Mouse (Mus musculus): Measurements from ENCODE around the gene Nebl. TPM values are rescaled to one million over a fixed set of nuclear protein-coding genes. Genes with fewer than 3 reads are reported as not detected.

Gene Nebl
- polyA plus RNA-seq, 1 experiment, result 0.08 TPM

- Histone ChIP-seq H3ac (ENCODE audit: control insufficient read depth, insufficient read length) (no peak overlapping the region), H3K4me2 (ENCODE audit: low read depth) (no peak overlapping the region), H3K4me3 (no peak overlapping the region), H3K79me2 (ENCODE audit: control insufficient read depth, insufficient read depth) (no peaks in the 10 kb centered on the region), H3K36me3 (ENCODE audit: control insufficient read depth, insufficient read depth) (no peaks in the 10 kb centered on the region), H3K27me3 (ENCODE audit: control insufficient read depth, insufficient read depth, insufficient read length) (no peaks in the 10 kb centered on the region)
- no peak for TF ChIP-seq SRF (IDR thresholded peaks at IDR 0.05; ENCODE audit: control insufficient read depth, insufficient read length, low read depth)
- TF ChIP-seq TCF12 (IDR thresholded peaks at IDR 0.05; ENCODE audit: insufficient read depth, poor library complexity, severe bottlenecking), result no peak
- TF ChIP-seq E2F4 (IDR thresholded peaks at IDR 0.05; ENCODE audit: insufficient read depth), result no peak
- no peak for TF ChIP-seq TCF3 (IDR thresholded peaks at IDR 0.05; ENCODE audit: insufficient read length, low read depth)
- TF ChIP-seq MYOD1 (IDR thresholded peaks at IDR 0.05; ENCODE audit: control insufficient read depth in 1 of 3, insufficient read length in 2 of 3, low read depth in 2 of 3), result no peak
- no peak for TF ChIP-seq USF1 (IDR thresholded peaks at IDR 0.05; ENCODE audit: low read depth)
- TF ChIP-seq POLR2AphosphoS2 (IDR thresholded peaks at IDR 0.05; ENCODE audit: insufficient read length, low read depth), result no peak
- TF ChIP-seq MYOG (IDR thresholded peaks at IDR 0.05; ENCODE audit: control insufficient read depth in 1 of 3, insufficient read depth in 1 of 3, insufficient read length in 2 of 3, low read depth in 2 of 3), result no peak
- TF ChIP-seq MAX (IDR thresholded peaks at IDR 0.05; ENCODE audit: low read depth), result no peak
- TF ChIP-seq REST (IDR thresholded peaks at IDR 0.05; ENCODE audit: insufficient read depth, insufficient read length), result no peak
- TF ChIP-seq POLR2A (IDR thresholded peaks at IDR 0.05; ENCODE audit: insufficient read length, low read depth), result no peak
- no peak for TF ChIP-seq CEBPB (IDR thresholded peaks at IDR 0.05; ENCODE audit: insufficient read depth, poor library complexity, severe bottlenecking)
Observed at GRCm38 (mm10) chr2:17514765-17515164, 216.5 kb downstream of the Nebl start.

GRCm38 (mm10) chr2:17509942-17510341 lies 221.3 kb downstream of the Nebl start:
- H3K4me3 ChIP-seq, result no peak overlapping the region
- no peaks in the 10 kb centered on the region for H3K36me3 ChIP-seq (ENCODE audit: control insufficient read depth, insufficient read depth)
- H3K79me2 ChIP-seq (ENCODE audit: control insufficient read depth, insufficient read depth), result no peaks in the 10 kb centered on the region
- no peak overlapping the region for H3K4me2 ChIP-seq (ENCODE audit: low read depth)
- no peak overlapping the region for H3ac ChIP-seq (ENCODE audit: control insufficient read depth, insufficient read length)
- no peaks in the 10 kb centered on the region for H3K27me3 ChIP-seq (ENCODE audit: control insufficient read depth, insufficient read depth, insufficient read length)
- TF ChIP-seq POLR2A (IDR thresholded peaks at IDR 0.05; ENCODE audit: insufficient read length, low read depth), result no peak
- TF ChIP-seq E2F4 (IDR thresholded peaks at IDR 0.05; ENCODE audit: insufficient read depth), result no peak
- TF ChIP-seq TCF12 (IDR thresholded peaks at IDR 0.05; ENCODE audit: insufficient read depth, poor library complexity, severe bottlenecking), result no peak
- no peak for TF ChIP-seq SRF (IDR thresholded peaks at IDR 0.05; ENCODE audit: control insufficient read depth, insufficient read length, low read depth)
- TF ChIP-seq MAX (IDR thresholded peaks at IDR 0.05; ENCODE audit: low read depth), result no peak
- TF ChIP-seq REST (IDR thresholded peaks at IDR 0.05; ENCODE audit: insufficient read depth, insufficient read length), result no peak

GRCm38 (mm10) chr2:17507362-17507761 lies 223.9 kb downstream of the Nebl start:
- H3ac ChIP-seq (ENCODE audit: control insufficient read depth, insufficient read length), result no peak overlapping the region
- no peaks in the 10 kb centered on the region for H3K27me3 ChIP-seq (ENCODE audit: control insufficient read depth, insufficient read depth, insufficient read length)
- H3K79me2 ChIP-seq (ENCODE audit: control insufficient read depth, insufficient read depth), result no peaks in the 10 kb centered on the region
- no peaks in the 10 kb centered on the region for H3K36me3 ChIP-seq (ENCODE audit: control insufficient read depth, insufficient read depth)
- TF ChIP-seq MAX (IDR thresholded peaks at IDR 0.05; ENCODE audit: low read depth), result no peak
- TF ChIP-seq REST (IDR thresholded peaks at IDR 0.05; ENCODE audit: insufficient read depth, insufficient read length), result no peak
- TF ChIP-seq POLR2AphosphoS2 (IDR thresholded peaks at IDR 0.05; ENCODE audit: insufficient read length, low read depth), result no peak
- no peak for TF ChIP-seq MYOD1 (IDR thresholded peaks at IDR 0.05; ENCODE audit: control insufficient read depth in 1 of 3, insufficient read length in 2 of 3, low read depth in 2 of 3)
- TF ChIP-seq USF1 (IDR thresholded peaks at IDR 0.05; ENCODE audit: low read depth), result no peak
- no peak for TF ChIP-seq E2F4 (IDR thresholded peaks at IDR 0.05; ENCODE audit: insufficient read depth)
- TF ChIP-seq CEBPB (IDR thresholded peaks at IDR 0.05; ENCODE audit: insufficient read depth, poor library complexity, severe bottlenecking), result no peak
- no peak for TF ChIP-seq MYOG (IDR thresholded peaks at IDR 0.05; ENCODE audit: control insufficient read depth in 1 of 3, insufficient read depth in 1 of 3, insufficient read length in 2 of 3, low read depth in 2 of 3)
- TF ChIP-seq TCF3 (IDR thresholded peaks at IDR 0.05; ENCODE audit: insufficient read length, low read depth), result no peak
- no peak for TF ChIP-seq TCF12 (IDR thresholded peaks at IDR 0.05; ENCODE audit: insufficient read depth, poor library complexity, severe bottlenecking)
- TF ChIP-seq POLR2A (IDR thresholded peaks at IDR 0.05; ENCODE audit: insufficient read length, low read depth), result no peak
- no peak for TF ChIP-seq SRF (IDR thresholded peaks at IDR 0.05; ENCODE audit: control insufficient read depth, insufficient read length, low read depth)
- no peak overlapping the region for H3K4me2 ChIP-seq (ENCODE audit: low read depth)
- no peak overlapping the region for H3K4me3 ChIP-seq

GRCm38 (mm10) chr2:17504115-17504774 lies 227.0 kb downstream of the Nebl start:
- Histone ChIP-seq H3K36me3 (ENCODE audit: control insufficient read depth, insufficient read depth) (no peaks in the 10 kb centered on the region), H3ac (ENCODE audit: control insufficient read depth, insufficient read length) (no peak overlapping the region), H3K79me2 (ENCODE audit: control insufficient read depth, insufficient read depth) (no peaks in the 10 kb centered on the region), H3K4me3 (no peak overlapping the region), H3K4me2 (ENCODE audit: low read depth) (no peak overlapping the region), H3K27me3 (ENCODE audit: control insufficient read depth, insufficient read depth, insufficient read length) (no peaks in the 10 kb centered on the region)
- no peak for TF ChIP-seq MYOG (IDR thresholded peaks at IDR 0.05; ENCODE audit: control insufficient read depth in 1 of 3, insufficient read depth in 1 of 3, insufficient read length in 2 of 3, low read depth in 2 of 3)
- no peak for TF ChIP-seq SRF (IDR thresholded peaks at IDR 0.05; ENCODE audit: control insufficient read depth, insufficient read length, low read depth)
- TF ChIP-seq POLR2A (IDR thresholded peaks at IDR 0.05; ENCODE audit: insufficient read length, low read depth), result no peak
- TF ChIP-seq TCF3 (IDR thresholded peaks at IDR 0.05; ENCODE audit: insufficient read length, low read depth), result no peak
- no peak for TF ChIP-seq TCF12 (IDR thresholded peaks at IDR 0.05; ENCODE audit: insufficient read depth, poor library complexity, severe bottlenecking)
- no peak for TF ChIP-seq USF1 (IDR thresholded peaks at IDR 0.05; ENCODE audit: low read depth)
- TF ChIP-seq MAX (IDR thresholded peaks at IDR 0.05; ENCODE audit: low read depth), result no peak

- H3K36me3 ChIP-seq (ENCODE audit: control insufficient read depth, insufficient read depth), result no peaks in the 10 kb centered on the region
- TF ChIP-seq POLR2A (IDR thresholded peaks at IDR 0.05; ENCODE audit: insufficient read length, low read depth), result no peak
- TF ChIP-seq CEBPB (IDR thresholded peaks at IDR 0.05; ENCODE audit: insufficient read depth, poor library complexity, severe bottlenecking), result no peak
- no peak for TF ChIP-seq USF1 (IDR thresholded peaks at IDR 0.05; ENCODE audit: low read depth)
- no peak for TF ChIP-seq MYOG (IDR thresholded peaks at IDR 0.05; ENCODE audit: control insufficient read depth in 1 of 3, insufficient read depth in 1 of 3, insufficient read length in 2 of 3, low read depth in 2 of 3)
- no peak for TF ChIP-seq POLR2AphosphoS2 (IDR thresholded peaks at IDR 0.05; ENCODE audit: insufficient read length, low read depth)
- TF ChIP-seq TCF3 (IDR thresholded peaks at IDR 0.05; ENCODE audit: insufficient read length, low read depth), result no peak
- TF ChIP-seq MAX (IDR thresholded peaks at IDR 0.05; ENCODE audit: low read depth), result no peak
- no peak for TF ChIP-seq E2F4 (IDR thresholded peaks at IDR 0.05; ENCODE audit: insufficient read depth)
- no peak for TF ChIP-seq SRF (IDR thresholded peaks at IDR 0.05; ENCODE audit: control insufficient read depth, insufficient read length, low read depth)
- no peak for TF ChIP-seq MYOD1 (IDR thresholded peaks at IDR 0.05; ENCODE audit: control insufficient read depth in 1 of 3, insufficient read length in 2 of 3, low read depth in 2 of 3)
Observed at GRCm38 (mm10) chr2:17501075-17501474, 230.2 kb downstream of the Nebl start.

More at GRCm38 (mm10) chr2:17501075-17501474, 230.2 kb downstream of the Nebl start:
- H3K4me3 ChIP-seq, result no peak overlapping the region
- no peak overlapping the region for H3K4me2 ChIP-seq (ENCODE audit: low read depth)
- H3ac ChIP-seq (ENCODE audit: control insufficient read depth, insufficient read length), result no peak overlapping the region
- H3K79me2 ChIP-seq (ENCODE audit: control insufficient read depth, insufficient read depth), result no peaks in the 10 kb centered on the region
- H3K27me3 ChIP-seq (ENCODE audit: control insufficient read depth, insufficient read depth, insufficient read length), result no peaks in the 10 kb centered on the region

Data from myocyte (in vitro differentiated cells).